Mouse (Mus musculus) embryonic stem cell, embryonic (primary cell): ENCODE measurements around the gene Zfp719.

Source experiments
- CTCF ChIA-PET, 4 experiments: fragments of 300-600 bp in 2 of 4; fragments of 350-600 bp in 2 of 4; sonication (Branson Sonifier 250); formaldehyde crosslinking; loops; one replicate each; lab custom pipeline; 2022; ENCODE audit warnings: inconsistent platforms in 2 of 4; lab: Charles Lee
- POLR2A ChIA-PET, 4 experiments: fragments of 300-600 bp in 2 of 4; fragments of 350-600 bp in 2 of 4; sonication (Branson Sonifier 250); formaldehyde crosslinking; loops; one replicate each; lab custom pipeline; 2022; ENCODE audit warnings: antibody characterized with exemption in 4 of 4, inconsistent platforms in 1 of 4; lab: Charles Lee

The Zfp719 gene

GRCm38 (mm10) chr7:43571216-43571615, 8.2 kb upstream of the Zfp719 start:
- ChIA-PET POLR2A (interaction anchor here in 2 of 4 experiments (0.6 to 1.4 kb wide), 5 partner anchors 18 to 786 kb away, joined by 3 to 5 read pairs (median 3); partner anchors contain the start of gene Lim2 (in 1 of the 2)), CTCF (interaction anchor here in 2 of 4 experiments (0.7 kb wide), 2 partner anchors 12 to 34 kb away, joined by 3 to 4 read pairs; no protein-coding TSS in a partner anchor)

- POLR2A ChIA-PET: interaction anchor here (0.5 to 2.4 kb wide), 18 partner anchors 11 to 482 kb away, joined by 3 to 17 read pairs (median 4); partner anchors contain the start of genes Ctu1 (in 1 of the 4), Klk12 (in 1 of the 4), Klk8 (in 1 of the 4) and Zfp658 (in 1 of the 4)
These were observed 1.1 kb downstream of the Zfp719 start for GRCm38 (mm10) chr7:43580526-43580925.

DNA sequence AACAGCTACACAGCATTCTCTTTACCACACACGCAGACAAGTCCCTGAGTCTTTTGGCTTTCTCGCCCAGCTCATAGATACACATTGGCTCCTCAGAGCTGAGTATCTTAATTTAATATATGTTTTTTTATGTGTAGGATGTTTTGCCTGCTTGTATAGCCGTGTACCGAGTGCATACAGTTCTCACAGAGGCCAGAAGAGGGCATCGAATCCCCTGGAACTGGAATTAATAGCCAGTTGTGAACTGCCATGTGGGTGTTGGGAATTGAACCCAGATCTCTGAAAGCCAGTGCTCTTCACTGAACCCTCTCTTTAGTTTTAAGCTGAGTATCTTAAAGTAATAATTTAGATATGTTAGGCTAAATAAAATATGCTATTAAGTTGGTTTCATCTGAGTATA, 5.4 kb downstream of the Zfp719 start:
- ChIA-PET CTCF (interaction anchor here in 3 of 4 experiments (0.7 to 1.2 kb wide), 5 partner anchors 18 to 90 kb away, joined by 3 to 4 read pairs (median 3); no protein-coding TSS in a partner anchor), POLR2A (interaction anchor here in 2 of 4 experiments (0.6 to 1.7 kb wide), 6 partner anchors 11 to 276 kb away, joined by 3 to 4 read pairs (median 3); partner anchors contain the start of genes Ctu1 (in 1 of the 2) and Zfp658 (in 1 of the 2))

More at GRCm38 (mm10) chr7:43580526-43580925, 1.1 kb downstream of the Zfp719 start:
- CTCF ChIA-PET: interaction anchor here (0.5 to 0.9 kb wide), 5 partner anchors 15 to 421 kb away, joined by 3 to 5 read pairs (median 4); no protein-coding TSS in a partner anchor

DNA sequence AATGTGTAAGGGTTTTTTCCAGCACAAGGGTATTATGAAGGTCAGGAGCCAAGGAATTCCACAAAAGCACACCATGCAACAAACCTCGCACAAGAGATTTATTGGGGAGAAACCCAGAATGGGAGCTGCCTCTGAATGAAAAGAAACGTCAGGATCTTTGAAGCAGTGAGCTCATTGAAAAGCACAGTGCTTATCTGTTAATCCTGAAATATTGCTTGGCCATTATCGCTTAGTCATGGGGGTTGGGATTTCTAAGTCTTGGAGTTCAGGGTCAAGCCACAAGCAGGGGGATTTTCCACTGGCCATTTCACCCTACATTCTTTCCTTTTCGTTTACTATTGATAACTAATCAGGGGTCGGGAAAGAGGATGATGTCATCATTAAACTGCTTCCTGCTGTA, 22.5 kb downstream of the Zfp719 start:
- POLR2A ChIA-PET: interaction anchor here in 2 of 4 experiments (0.7 to 2.8 kb wide), 9 partner anchors 9 to 47 kb away, joined by 3 to 10 read pairs (median 3); partner anchors contain the start of genes Zfp719 (in 2 of the 2) and Ceacam18 (in 1 of the 2)
- CTCF ChIA-PET: interaction anchor here in 2 of 4 experiments (1.0 kb wide), 2 partner anchors 18 to 315 kb away, joined by 3 to 4 read pairs; no protein-coding TSS in a partner anchor

DNA sequence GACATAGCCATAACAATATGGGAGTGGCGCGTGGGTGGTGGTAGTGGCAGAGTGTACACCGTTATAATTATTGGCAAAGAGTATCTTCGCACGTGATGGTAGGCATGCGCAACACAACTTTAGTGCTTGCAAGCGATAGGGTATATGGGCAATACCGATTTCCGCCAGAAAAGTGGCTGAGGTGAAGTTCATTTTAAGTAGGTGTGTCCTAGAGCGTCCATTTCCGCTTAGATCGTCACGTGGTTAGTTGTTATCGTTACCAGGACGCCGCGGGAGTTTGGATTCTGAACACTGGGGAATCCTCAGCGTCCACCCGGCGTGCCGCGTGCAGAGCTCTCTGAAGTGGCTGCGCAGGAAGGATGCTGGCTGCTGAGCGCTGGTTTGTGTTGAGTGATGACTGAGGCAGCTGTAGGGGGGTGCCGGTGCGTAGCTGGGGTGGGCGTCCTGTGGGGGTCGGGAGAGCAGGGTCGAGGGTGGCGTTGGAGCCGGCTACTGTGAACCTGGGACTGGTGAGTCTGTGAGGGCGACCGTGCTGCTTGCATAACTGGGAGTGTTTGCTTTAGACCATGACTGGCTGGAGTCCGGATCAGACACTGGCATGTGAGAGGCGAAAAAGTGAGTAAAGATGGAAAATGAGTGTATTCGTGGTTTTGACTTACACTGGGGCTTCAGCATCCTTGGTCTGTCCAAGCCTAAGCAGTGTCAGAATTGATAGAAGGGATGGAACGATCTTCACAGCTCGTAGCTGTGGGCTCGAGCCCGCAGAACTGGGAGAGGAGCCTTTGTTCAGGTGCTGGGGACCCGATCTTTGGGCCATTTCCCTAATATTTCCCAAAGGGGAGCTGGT, 27.7 kb downstream of the Zfp719 start, which contains the start of gene Zfp819:
Gene Zfp819, plus strand, starts transcription at position 274 of the 847 bp plus-strand sequence.
- POLR2A ChIA-PET: interaction anchor here (0.5 to 4.7 kb wide), 56 partner anchors 9 to 1609 kb away, joined by 3 to 29 read pairs (median 4); partner anchors contain the start of genes Zfp719 (in 3 of the 4), Ctu1 (in 2 of the 4), 1700028J19Rik (in 1 of the 4) and 2410002F23Rik (in 1 of the 4)
- CTCF ChIA-PET: interaction anchor here (0.6 to 2.0 kb wide), 5 partner anchors 23 to 870 kb away, joined by 3 to 9 read pairs (median 3); no protein-coding TSS in a partner anchor

DNA sequence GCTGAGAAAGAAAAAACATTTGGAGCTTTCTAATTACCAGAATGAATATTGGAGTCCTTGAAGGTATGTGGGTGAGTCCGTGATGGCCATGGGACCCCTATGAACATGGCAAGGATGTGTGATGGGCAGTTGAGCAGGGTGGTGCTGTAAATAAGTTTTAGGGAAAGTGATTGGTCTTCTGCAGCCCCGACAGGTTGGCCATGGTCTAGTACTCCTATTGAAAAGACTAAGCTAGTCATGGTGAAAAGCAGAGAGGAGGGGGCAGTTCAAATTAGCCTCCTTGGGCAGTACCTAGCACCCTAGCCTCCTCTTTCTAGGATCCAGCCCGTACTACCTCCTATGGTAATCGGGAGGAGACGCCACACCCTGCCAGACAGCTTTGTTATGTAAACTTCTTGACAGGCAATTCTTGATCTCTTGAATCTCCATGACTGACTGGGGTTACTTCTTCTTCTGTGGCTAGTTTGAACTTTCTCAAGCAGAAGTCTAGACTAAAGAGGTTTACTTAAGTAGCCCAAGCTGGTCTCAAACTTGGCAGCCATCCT, 28.4 kb downstream of the Zfp719 start:
- ChIA-PET CTCF (interaction anchor here (0.6 to 2.0 kb wide), 5 partner anchors 24 to 870 kb away, joined by 3 to 9 read pairs (median 3); no protein-coding TSS in a partner anchor), POLR2A (interaction anchor here (0.5 to 4.7 kb wide), 68 partner anchors 9 to 983 kb away, joined by 3 to 29 read pairs (median 4); partner anchors contain the start of genes Zfp719 (in 4 of the 4), Ctu1 (in 2 of the 4), 1700028J19Rik (in 1 of the 4) and 2410002F23Rik (in 1 of the 4))

DNA sequence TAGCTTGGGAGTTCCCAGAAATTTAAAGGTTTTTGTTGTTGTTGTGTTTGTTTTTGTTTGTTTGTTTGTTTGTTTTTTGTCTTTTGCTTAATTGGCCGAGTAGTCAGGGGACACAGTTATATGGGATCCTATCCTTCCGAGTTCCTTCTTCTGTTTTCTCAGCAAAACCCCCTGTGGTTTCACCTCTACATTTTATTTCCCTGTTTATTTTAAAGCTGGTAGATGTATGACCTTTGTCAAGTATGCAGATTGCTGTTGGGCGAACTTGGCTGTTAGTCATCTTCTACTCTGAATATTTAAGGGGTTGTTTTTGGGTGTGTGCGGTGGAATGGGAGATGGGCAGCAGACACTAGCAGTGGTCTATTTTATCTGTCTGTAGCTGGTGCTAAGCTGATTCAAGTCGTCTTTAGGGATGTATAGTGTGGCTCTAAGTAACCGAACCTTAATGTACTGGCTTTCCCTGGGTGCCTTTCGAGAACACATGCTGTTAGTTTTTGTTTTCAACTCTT, 29.0 kb downstream of the Zfp719 start:
- CTCF ChIA-PET: interaction anchor here in 3 of 4 experiments (0.6 to 2.0 kb wide), 5 partner anchors 23 to 655 kb away, joined by 3 to 9 read pairs (median 3); no protein-coding TSS in a partner anchor
- POLR2A ChIA-PET: interaction anchor here (0.6 to 4.7 kb wide), 61 partner anchors 8 to 982 kb away, joined by 3 to 29 read pairs (median 5); partner anchors contain the start of genes Zfp719 (in 4 of the 4), Ctu1 (in 2 of the 4), 1700028J19Rik (in 1 of the 4) and 2410002F23Rik (in 1 of the 4)

- POLR2A ChIA-PET: interaction anchor here in 1 of 4 experiments (0.6 kb wide), 1 partner anchor 746 kb away, joined by 3 read pairs; no protein-coding TSS in a partner anchor
- CTCF ChIA-PET: no interaction called here
These were observed 34.6 kb downstream of the Zfp719 start for GRCm38 (mm10) chr7:43613816-43614551.

DNA sequence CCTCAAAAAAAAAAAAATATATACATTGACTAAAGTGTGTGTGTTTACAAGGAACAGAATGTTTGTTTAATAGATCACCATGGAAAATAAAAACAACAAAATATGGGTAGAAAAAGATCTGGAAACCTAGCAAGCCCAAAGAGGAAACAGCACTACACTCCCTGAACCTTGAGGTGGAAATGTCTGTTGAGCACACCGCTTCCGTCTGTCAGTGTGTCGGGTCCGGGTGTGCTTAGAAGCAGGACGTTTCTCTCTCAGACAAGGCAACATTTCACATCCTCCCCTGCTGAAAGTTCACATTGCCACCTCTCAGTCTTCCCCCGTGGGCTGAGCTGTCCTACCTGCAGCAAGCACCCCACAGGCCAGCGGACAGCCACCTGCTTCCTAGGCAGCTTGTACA, 43.5 kb downstream of the Zfp719 start:
- CTCF ChIA-PET: interaction anchor here in 1 of 4 experiments (0.6 kb wide), 1 partner anchor 410 kb away, joined by 8 read pairs; no protein-coding TSS in a partner anchor

DNA sequence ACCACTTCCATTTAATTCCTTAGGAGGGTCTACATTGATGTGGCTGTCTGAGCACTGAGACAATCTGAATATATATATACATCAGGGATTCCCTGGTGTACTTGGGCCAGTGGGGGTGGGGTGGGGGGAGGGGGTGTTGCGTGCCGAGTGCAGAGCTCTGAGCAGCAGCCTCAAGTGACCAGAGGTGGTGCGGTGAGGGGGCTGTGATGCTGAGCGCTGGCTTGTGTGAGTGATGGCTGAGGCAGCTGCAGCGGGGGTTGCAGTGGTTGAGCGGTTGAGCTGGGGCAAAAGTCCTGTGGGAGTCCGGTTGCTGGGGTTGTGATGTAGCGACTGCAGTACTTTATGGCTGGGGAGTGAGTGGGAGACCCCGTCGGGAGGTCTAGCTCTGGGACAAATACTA, 44.4 kb downstream of the Zfp719 start:
- POLR2A ChIA-PET: interaction anchor here in 3 of 4 experiments (0.6 to 3.0 kb wide), 19 partner anchors 9 to 967 kb away, joined by 3 to 27 read pairs (median 4); partner anchors contain the start of genes Zfp819 (in 2 of the 3), Ctu1 (in 1 of the 3) and Kcnc3 (in 1 of the 3)

More for the DNA sequence above, 43.5 kb downstream of the Zfp719 start:
- POLR2A ChIA-PET: interaction anchor here in 2 of 4 experiments (0.8 to 3.0 kb wide), 4 partner anchors 11 to 968 kb away, joined by 3 to 26 read pairs (median 3); partner anchors contain the start of genes Kcnc3 (in 1 of the 2) and Zfp819 (in 1 of the 2)

GRCm38 (mm10) chr7:43625065-43625464, 45.7 kb downstream of the Zfp719 start:
- ChIA-PET POLR2A (interaction anchor here (0.6 to 3.0 kb wide), 14 partner anchors 10 to 312 kb away, joined by 3 to 27 read pairs (median 4); partner anchors contain the start of genes Zfp819 (in 2 of the 4) and Ceacam18 (in 1 of the 4)), CTCF (interaction anchor here in 2 of 4 experiments (0.6 to 1.0 kb wide), 2 partner anchors 13 to 227 kb away, joined by 3 to 4 read pairs; no protein-coding TSS in a partner anchor)

More for the DNA sequence above, 44.4 kb downstream of the Zfp719 start:
- CTCF ChIA-PET: interaction anchor here in 3 of 4 experiments (0.6 to 1.0 kb wide), 5 partner anchors 11 to 1278 kb away, joined by 3 to 8 read pairs (median 5); no protein-coding TSS in a partner anchor

DNA sequence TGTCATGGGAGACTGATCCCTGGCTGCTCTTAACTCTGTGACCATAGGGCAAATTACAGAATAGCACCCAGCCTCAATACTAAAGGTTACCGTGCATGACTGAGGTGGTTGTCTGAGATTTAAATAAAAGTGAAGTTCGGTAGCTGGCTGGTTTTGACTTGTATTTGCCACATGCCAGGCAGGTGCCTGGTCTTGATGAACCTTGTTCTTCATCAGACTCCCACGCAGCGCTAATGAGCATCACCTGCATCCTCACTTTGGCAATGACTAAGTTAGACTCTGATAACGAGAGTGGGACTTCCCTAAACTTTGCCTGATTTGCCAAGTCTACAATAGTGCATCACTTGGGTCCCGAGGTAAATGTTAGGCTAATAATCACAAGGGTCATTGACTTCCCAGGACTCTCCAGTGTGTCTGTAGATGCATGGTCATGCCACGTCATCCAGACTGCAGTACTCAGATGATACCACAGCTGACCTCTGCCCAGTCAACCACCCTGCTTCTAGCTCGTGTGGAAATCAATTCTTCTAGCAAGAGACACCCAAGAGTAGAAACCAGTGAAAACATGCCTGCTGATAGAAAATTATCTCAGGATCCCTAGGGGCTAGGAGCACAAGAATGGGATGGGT, 46.5 kb downstream of the Zfp719 start:
- CTCF ChIA-PET: interaction anchor here in 1 of 4 experiments (0.7 kb wide), 1 partner anchor 79 kb away, joined by 3 read pairs; no protein-coding TSS in a partner anchor
- POLR2A ChIA-PET: interaction anchor here in 3 of 4 experiments (0.5 to 3.0 kb wide), 5 partner anchors 9 to 19 kb away, joined by 3 to 26 read pairs (median 4); partner anchors contain the start of genes Zfp819 (in 2 of the 3) and Ceacam18 (in 1 of the 3)

GRCm38 (mm10) chr7:43633940-43634339, 54.5 kb downstream of the Zfp719 start:
- ChIA-PET POLR2A (interaction anchor here in 1 of 4 experiments (0.6 to 1.3 kb wide), 6 partner anchors 9 to 40 kb away, joined by 3 to 5 read pairs (median 3); no protein-coding TSS in a partner anchor), CTCF (interaction anchor here in 1 of 4 experiments (1.2 kb wide), 1 partner anchor 9 kb away, joined by 3 read pairs; no protein-coding TSS in a partner anchor)

DNA sequence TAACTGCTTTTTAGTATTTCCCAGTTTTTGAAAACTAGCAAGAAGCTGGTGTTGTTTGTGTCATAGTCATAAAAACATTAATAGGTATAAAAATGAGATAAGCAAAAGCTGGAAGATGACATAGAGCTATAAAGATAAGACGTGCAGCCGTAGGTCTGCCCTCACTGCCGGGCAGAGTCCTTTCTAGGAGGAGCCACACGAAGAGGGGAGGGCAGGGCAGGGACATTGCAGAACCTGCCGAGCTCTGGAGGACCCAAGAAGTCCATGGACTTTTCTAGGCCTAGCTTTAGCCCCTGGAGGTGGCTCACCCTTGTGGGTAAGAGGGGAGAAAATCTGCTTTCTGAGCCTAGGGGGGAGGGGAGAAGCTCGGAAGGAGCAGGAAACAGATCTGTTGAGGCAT, 55.1 kb downstream of the Zfp719 start, which contains the start of gene Ceacam18:
Gene Ceacam18, plus strand, starts transcription at position 208 of the 400 bp plus-strand sequence.
- POLR2A ChIA-PET: interaction anchor here in 3 of 4 experiments (0.6 to 1.4 kb wide), 10 partner anchors 9 to 41 kb away, joined by 3 to 5 read pairs (median 3); no protein-coding TSS in a partner anchor
- CTCF ChIA-PET: interaction anchor here in 1 of 4 experiments (1.2 kb wide), 1 partner anchor 10 kb away, joined by 3 read pairs; no protein-coding TSS in a partner anchor

GRCm38 (mm10) chr7:43636194-43636593, 56.8 kb downstream of the Zfp719 start:
- CTCF ChIA-PET: no interaction called here

More at GRCm38 (mm10) chr7:43636194-43636593, 56.8 kb downstream of the Zfp719 start:
- POLR2A ChIA-PET: interaction anchor here in 3 of 4 experiments (0.5 to 2.4 kb wide), 7 partner anchors 10 to 1061 kb away, joined by 3 to 11 read pairs (median 8); partner anchors contain the start of genes Ctu1 (in 1 of the 3) and Zfp819 (in 1 of the 3)
